Mouse (Mus musculus): ENCODE results near the gene BC024978.

BC024978 gene

GRCm38 (mm10) chr7:27195681-27196611 lies at the start of gene BC024978, which contains the start of gene Snrpa:
Gene BC024978 (plus strand): TSS chr7:27195781.
Gene Snrpa (minus strand): TSS chr7:27196271.
- peak; percentile 93 for DNase-seq

GRCm38 (mm10) chr7:27153205-27153764 lies 42.3 kb upstream of the BC024978 start, which contains the start of gene Cyp2t4:
Gene Cyp2t4 (plus strand): TSS chr7:27153714.
- peak; percentile 71 for DNase-seq

- DNase-seq: no peak
Observed at GRCm38 (mm10) chr7:27156005-27156404, 39.6 kb upstream of the BC024978 start.

- no peak for DNase-seq
Observed at GRCm38 (mm10) chr7:27158171-27158570, 37.4 kb upstream of the BC024978 start.

- no peak for DNase-seq
Observed at GRCm38 (mm10) chr7:27159256-27159655, 36.3 kb upstream of the BC024978 start.

GRCm38 (mm10) chr7:27159882-27160281 lies 35.7 kb upstream of the BC024978 start:
- peak; percentile 91 for DNase-seq

- no peak for DNase-seq
Observed at GRCm38 (mm10) chr7:27160921-27161320, 34.7 kb upstream of the BC024978 start.

- DNase-seq: no peak
Observed at GRCm38 (mm10) chr7:27161744-27162143, 33.8 kb upstream of the BC024978 start.

GRCm38 (mm10) chr7:27162780-27163449 lies 32.7 kb upstream of the BC024978 start:
- no peak for DNase-seq

- DNase-seq: no peak
Observed at GRCm38 (mm10) chr7:27163450-27163805, 32.2 kb upstream of the BC024978 start.

- DNase-seq: no peak
Observed at GRCm38 (mm10) chr7:27164112-27164947, 31.3 kb upstream of the BC024978 start.

- DNase-seq: no peak
Observed at GRCm38 (mm10) chr7:27165007-27165655, 30.4 kb upstream of the BC024978 start.

- no peak for DNase-seq
Observed at GRCm38 (mm10) chr7:27165696-27166095, 29.9 kb upstream of the BC024978 start.

- DNase-seq: peak; percentile 91
Observed at GRCm38 (mm10) chr7:27166229-27166613, 29.4 kb upstream of the BC024978 start.

GRCm38 (mm10) chr7:27166614-27167474 lies 28.7 kb upstream of the BC024978 start, which contains the start of gene Egln2:
Gene Egln2 (minus strand): TSS chr7:27166802.
- peak; percentile 97 for DNase-seq

GRCm38 (mm10) chr7:27167475-27168094 lies 28.0 kb upstream of the BC024978 start:
- no peak for DNase-seq

GRCm38 (mm10) chr7:27168371-27168770 lies 27.2 kb upstream of the BC024978 start:
- DNase-seq: no peak

- no peak for DNase-seq
Observed at GRCm38 (mm10) chr7:27170981-27171380, 24.6 kb upstream of the BC024978 start.

- no peak for DNase-seq
Observed at GRCm38 (mm10) chr7:27174496-27174895, 21.1 kb upstream of the BC024978 start.

- DNase-seq: no peak
Observed at GRCm38 (mm10) chr7:27174896-27175295, 20.7 kb upstream of the BC024978 start.

GRCm38 (mm10) chr7:27177942-27178323 lies 17.6 kb upstream of the BC024978 start:
- DNase-seq: no peak

All from lung, postnatal 14 days (tissue).